Mouse (Mus musculus) kidney, embryonic 15.5 days (tissue): ENCODE results near the gene Mbip. TPM values are rescaled to one million over a fixed set of nuclear protein-coding genes. Genes with fewer than 3 reads are reported as not detected.
A peak's percentile ranks its signal among the peaks of the same experiment; 100 is the strongest.

Experiments used
- ATAC-seq: fragments of 200-750 bp; cut with Nextera tagmentation; replicated peaks from 2 replicates; pipeline ENCODE4 v1.8.0; 2017; ENCODE audit warnings: moderate TSS enrichment; ENCODE audit not compliant: low FRiP score
- H3K27ac ChIP-seq: fragments of 300-500 bp; sonication (generic); 2 replicates; pipeline ENCODE4 v1.5.1; 2015; ENCODE audit warnings: mild to moderate bottlenecking, inconsistent platforms
- H3K27me3 ChIP-seq: fragments of 300-500 bp; sonication (generic); 2 replicates; pipeline ENCODE4 v1.6.1; 2015; ENCODE audit warnings: inconsistent platforms
- H3K36me3 ChIP-seq: fragments of 300-500 bp; sonication (generic); 2 replicates; pipeline ENCODE4 v1.6.1; 2015; ENCODE audit warnings: inconsistent platforms
- H3K4me1 ChIP-seq: fragments of 300-500 bp; sonication (generic); 2 replicates; pipeline ENCODE4 v1.6.1; 2015; ENCODE audit warnings: inconsistent platforms
- H3K4me2 ChIP-seq: fragments of 300-500 bp; sonication (generic); 2 replicates; pipeline ENCODE4 v1.6.1; 2015; ENCODE audit warnings: moderate library complexity, mild to moderate bottlenecking, inconsistent platforms
- H3K4me3 ChIP-seq: fragments of 300-500 bp; sonication (generic); replicated peaks from 2 replicates; pipeline ENCODE4 v1.5.1; 2015; ENCODE audit warnings: mild to moderate bottlenecking, inconsistent platforms
- H3K9ac ChIP-seq: fragments of 300-500 bp; sonication (generic); 2 replicates; pipeline ENCODE4 v1.6.1; 2015; ENCODE audit warnings: mild to moderate bottlenecking, inconsistent platforms
- H3K9me3 ChIP-seq: fragments of 300-500 bp; sonication (generic); replicated peaks from 2 replicates; pipeline ENCODE4 v1.6.1; 2016; ENCODE audit warnings: inconsistent platforms
- WGBS: fragments of 180-500 bp; shearing (Covaris S2); methylation state at CpG from one replicate; pipeline ENCODE4 v1.1.7; 2015; ENCODE audit warnings: mixed read lengths; 5-methylcytosine and 5-hydroxymethylcytosine counted together
- polyA plus RNA-seq: library from polyadenylated mRNA; unstranded; fragments of >200 nt; fragmentation: Nextera tagmentation; extraction: Ambion mirVana; gene quantifications from 2 replicates; pipeline ENCODE4 v1.2.1, GENCODE M21; 2015

Mbip gene
- polyA plus RNA-seq, 1 experiment from 2014 or later = 35.2 TPM

DNA sequence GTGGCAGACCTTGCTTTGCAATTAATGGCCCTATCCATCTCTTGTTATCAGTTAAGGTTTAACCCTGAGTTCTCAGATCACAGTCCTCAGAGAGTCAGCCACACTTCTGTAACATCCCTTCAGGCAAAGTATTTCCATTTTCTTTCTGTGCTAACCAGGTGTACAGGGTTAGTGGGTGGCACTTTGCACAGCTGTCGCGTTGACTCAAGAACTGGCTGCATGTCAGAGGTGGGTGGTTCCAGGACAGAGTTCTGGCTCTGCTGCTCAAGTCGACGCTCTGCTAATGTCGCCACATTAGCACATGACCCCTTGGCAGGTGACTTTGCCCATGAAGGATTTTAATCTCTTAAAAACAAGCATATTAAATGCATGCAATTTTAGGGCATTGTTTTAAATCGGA, 39.9 kb downstream of the Mbip start:
- Histone ChIP-seq H3K36me3 (no peaks in the 10 kb centered on the region), H3K4me1 (0 out of 2 replicates have a peak, but pooled peaks cover 3% of the 10 kb centered on the region), H3K27ac (no peak overlapping the region), H3K4me2 (no peak overlapping the region), H3K4me3 (no peak overlapping the region), H3K27me3 (no peaks in the 10 kb centered on the region), H3K9me3 (no peaks in the 10 kb centered on the region), H3K9ac (no peak overlapping the region)
- WGBS = 65% methylated on average over 6 of the region's 6 CpGs
- ATAC-seq = peak; percentile 61

DNA sequence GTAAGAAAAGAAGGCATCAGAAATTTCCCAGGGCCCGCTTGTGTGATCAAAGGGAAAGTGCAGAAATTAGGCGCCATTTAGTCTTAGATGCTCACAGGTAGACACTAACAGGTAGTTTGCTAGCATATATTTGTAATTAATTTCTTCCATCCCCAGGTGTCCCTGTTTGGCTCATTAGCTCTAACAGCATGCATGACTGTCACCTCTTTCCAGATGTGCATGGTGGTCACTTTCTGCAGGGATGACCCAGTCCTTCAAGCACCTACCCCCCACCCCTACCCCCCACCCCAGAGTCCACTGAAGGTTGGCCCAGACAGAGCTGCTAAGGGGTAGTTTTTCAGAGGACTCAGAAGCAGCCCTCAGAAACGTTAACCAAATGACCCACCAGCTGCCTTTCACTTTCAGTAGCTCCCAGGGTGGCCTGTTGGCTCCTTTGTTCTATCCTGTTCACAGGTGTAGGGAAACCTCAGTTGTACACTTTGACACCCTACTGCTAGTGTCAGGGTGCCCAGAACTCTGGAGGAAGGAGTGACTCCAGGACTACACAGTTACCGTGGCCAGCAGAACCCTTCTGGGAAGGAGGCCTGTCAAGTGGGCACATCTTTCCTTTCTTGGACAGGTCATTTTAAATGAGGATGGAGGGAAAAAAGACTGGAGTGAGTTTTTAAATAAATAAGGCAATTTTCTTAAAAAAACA, 43.2 kb downstream of the Mbip start:
- H3K27ac ChIP-seq = no peak overlapping the region
- peak; percentile 44 for ATAC-seq

DNA sequence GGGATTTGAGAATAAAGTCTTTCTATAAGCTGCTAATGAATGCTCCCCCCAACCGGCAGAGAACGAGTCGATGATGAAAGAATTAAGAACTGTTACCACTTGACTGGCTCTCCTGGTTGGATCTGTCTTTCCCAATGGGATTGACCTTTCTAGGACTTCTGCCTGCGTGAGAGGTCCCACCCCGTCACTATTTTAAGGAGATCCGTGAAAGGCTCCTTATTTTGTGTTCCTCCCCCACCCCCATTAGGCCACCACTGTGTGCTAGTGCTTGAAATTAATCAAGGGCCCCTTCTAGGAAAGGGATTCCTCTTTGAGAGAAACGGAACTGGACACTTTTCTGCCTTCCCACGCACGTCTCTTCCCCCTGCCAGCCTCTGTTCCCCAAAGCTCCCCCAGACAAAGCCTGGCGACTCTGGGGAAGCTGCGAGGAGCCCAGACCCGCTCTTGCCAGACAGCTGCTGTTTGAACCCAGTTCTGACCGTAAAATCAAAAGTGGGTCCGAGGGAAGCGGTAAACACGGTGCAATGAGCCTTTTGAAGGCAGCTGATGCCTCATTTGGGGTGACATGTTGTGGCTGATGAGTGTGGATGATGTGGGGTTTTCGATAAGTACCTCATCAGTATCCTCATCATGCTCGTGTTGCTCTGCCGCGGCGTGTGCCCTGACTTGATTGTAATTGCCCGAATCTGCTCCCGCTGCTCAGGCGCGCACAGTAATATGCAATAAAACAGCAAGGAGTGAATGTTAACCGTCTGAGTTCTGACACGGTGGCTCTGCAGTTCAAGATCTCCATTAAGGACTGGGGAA, 44.0 kb downstream of the Mbip start:
- H3K4me2 ChIP-seq = peak overlapping the region; percentile 76
- 7% methylated on average over 27 of the region's 27 CpGs for WGBS
- peak; percentile 61 for ATAC-seq
- H3K4me1 ChIP-seq = peaks cover 15% of the 10 kb centered on the region
- peak overlapping the region; percentile 42 for H3K4me3 ChIP-seq
- no peaks in the 10 kb centered on the region for H3K9me3 ChIP-seq
- no peaks in the 10 kb centered on the region for H3K36me3 ChIP-seq
- peak overlapping the region; percentile 35; the same call in 1 of the 2 replicates for H3K9ac ChIP-seq
- no peak overlapping the region for H3K27ac ChIP-seq
- H3K27me3 ChIP-seq = peaks cover 7% of the 10 kb centered on the region; the same call in 1 of the 2 replicates

More for the DNA sequence above, 43.2 kb downstream of the Mbip start:
- 0 out of 2 replicates have a peak overlapping the region, but pooled peaks have one; percentile 35 for H3K9ac ChIP-seq
- no peaks in the 10 kb centered on the region for H3K36me3 ChIP-seq
- no peaks in the 10 kb centered on the region for H3K9me3 ChIP-seq
- 19% methylated on average over 4 of the region's 4 CpGs for WGBS
- peak overlapping the region; percentile 42 for H3K4me3 ChIP-seq
- H3K27me3 ChIP-seq = 0 out of 2 replicates have a peak, but pooled peaks cover 4% of the 10 kb centered on the region
- peak overlapping the region; percentile 76 for H3K4me2 ChIP-seq
- H3K4me1 ChIP-seq = peaks cover 15% of the 10 kb centered on the region

DNA sequence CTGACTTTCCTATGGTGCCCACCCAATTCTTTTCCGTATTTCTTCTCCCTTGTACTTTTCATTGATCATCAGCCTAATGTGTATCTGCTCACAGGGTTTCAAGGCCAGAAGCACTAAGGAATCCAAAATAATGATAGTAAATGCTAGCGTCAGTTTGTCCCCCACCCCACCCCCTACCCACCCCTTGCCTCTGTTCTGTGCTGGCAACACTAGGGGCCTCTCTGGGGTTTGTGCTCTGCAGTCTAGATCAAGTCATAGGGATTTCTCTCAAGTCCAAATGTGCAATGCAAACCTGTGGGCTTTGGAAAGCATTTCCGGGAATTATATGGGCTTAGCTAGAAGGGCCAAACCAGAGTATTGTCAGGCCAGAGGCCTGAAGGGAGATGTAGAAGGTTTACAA, 46.1 kb downstream of the Mbip start:
- no peak for ATAC-seq
- 63% methylated on average over 3 of the region's 3 CpGs for WGBS

DNA sequence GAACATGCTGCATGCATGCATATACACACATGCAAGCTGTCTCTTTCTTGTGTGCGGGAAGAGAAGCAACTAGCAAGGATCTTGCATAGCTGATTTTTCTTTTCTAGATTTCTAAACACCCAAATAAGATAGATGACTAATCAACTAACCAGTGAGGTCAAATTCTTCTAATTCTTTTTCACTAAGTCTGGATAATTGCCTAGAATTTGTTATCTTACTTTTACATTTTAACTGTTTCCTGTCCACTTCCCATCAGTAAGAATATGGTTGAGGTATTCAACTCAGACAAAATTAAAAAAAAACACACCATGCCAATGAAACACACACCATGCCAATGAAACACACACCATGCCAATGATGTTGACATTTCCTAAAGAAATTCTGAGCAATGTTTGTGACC, 46.8 kb downstream of the Mbip start:
- no peak for ATAC-seq
- H3K9me3 ChIP-seq = no peaks in the 10 kb centered on the region
- no peak overlapping the region for H3K4me2 ChIP-seq
- H3K4me3 ChIP-seq = no peak overlapping the region
- 20% methylated on average over 1 of the region's 1 CpGs for WGBS
- peaks cover 15% of the 10 kb centered on the region for H3K4me1 ChIP-seq
- peaks cover 8% of the 10 kb centered on the region; the same call in 1 of the 2 replicates for H3K27me3 ChIP-seq
- H3K9ac ChIP-seq = no peak overlapping the region
- H3K27ac ChIP-seq = no peak overlapping the region
- H3K36me3 ChIP-seq = no peaks in the 10 kb centered on the region

More for the DNA sequence above, 46.1 kb downstream of the Mbip start:
- no peak overlapping the region for H3K4me3 ChIP-seq
- no peak overlapping the region for H3K27ac ChIP-seq
- H3K27me3 ChIP-seq = peaks cover 8% of the 10 kb centered on the region; the same call in 1 of the 2 replicates
- H3K4me1 ChIP-seq = peaks cover 15% of the 10 kb centered on the region
- no peak overlapping the region for H3K4me2 ChIP-seq
- no peak overlapping the region for H3K9ac ChIP-seq
- no peaks in the 10 kb centered on the region for H3K36me3 ChIP-seq
- no peaks in the 10 kb centered on the region for H3K9me3 ChIP-seq

DNA sequence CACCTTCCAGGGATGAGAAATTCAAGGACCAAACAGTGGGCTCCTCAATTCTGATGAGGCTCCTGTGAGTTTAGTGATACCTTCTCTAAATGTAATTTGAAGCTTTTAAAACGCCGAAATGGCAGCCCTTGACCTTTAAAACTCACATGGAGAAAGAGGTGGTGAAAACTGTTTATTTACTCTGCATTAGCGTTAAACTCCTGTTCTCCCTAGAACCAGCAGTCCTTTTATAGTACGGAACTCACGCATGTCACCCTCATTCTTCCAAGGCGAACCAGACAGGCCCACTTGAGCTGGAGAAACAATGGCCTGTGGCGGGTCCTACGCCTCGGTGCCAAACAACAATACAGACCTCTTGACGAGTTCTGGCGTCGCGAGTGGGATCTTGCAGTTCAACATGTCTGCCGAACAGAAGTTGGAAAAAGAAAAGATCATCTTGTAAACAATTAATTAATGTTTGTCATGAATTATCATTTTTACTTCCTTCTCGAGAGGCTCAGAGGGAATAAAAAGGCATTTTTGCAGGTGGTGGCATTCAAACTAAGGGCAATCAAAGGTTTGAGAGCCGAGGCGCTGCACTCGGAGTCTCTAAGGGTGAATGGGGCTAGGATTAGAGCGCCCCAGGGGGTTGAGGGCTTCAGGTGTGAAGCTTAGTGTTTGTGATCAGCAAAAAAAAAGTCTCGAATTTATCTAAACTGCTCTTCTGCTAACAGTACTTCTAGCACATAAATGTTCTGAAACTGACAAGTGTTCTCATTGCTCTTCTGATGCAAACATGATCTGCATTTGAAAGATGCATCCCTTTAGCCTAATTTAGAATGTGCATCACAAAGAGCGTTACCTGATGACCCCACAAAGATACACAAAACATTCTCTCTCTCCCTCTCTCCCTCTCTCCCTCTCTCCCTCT, 47.5 kb downstream of the Mbip start:
- Histone ChIP-seq H3K4me1 (peaks cover 15% of the 10 kb centered on the region), H3K9me3 (no peaks in the 10 kb centered on the region), H3K9ac (no peak overlapping the region), H3K27ac (no peak overlapping the region), H3K4me3 (no peak overlapping the region), H3K27me3 (peaks cover 8% of the 10 kb centered on the region; the same call in 1 of the 2 replicates), H3K4me2 (no peak overlapping the region), H3K36me3 (no peaks in the 10 kb centered on the region)
- no peak for ATAC-seq
- WGBS = 20% methylated on average over 21 of the region's 21 CpGs

DNA sequence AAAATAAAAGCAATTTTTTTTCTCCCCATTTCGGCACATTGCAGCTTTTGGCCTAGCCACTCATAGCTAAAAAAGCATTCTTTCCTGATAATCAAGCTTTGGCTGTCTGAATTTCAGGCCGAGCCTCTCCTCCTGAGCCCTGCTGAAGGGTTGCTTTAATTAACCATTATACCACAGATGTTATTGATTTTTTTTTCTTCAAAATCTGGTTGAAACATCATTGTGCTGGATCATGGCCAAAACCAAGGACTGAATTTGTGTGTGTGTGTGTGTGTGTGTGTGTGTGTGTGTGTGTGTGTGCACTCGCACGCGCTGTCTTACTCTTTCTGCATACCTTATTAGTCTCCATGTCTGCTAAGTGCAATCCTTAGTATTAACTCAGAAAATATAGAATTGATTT, 48.6 kb downstream of the Mbip start:
- no peaks in the 10 kb centered on the region for H3K9me3 ChIP-seq
- ATAC-seq = no peak
- H3K4me2 ChIP-seq = no peak overlapping the region
- H3K4me1 ChIP-seq = peaks cover 15% of the 10 kb centered on the region
- no peak overlapping the region for H3K4me3 ChIP-seq
- no peak overlapping the region for H3K9ac ChIP-seq
- no peaks in the 10 kb centered on the region for H3K36me3 ChIP-seq
- H3K27ac ChIP-seq = no peak overlapping the region
- H3K27me3 ChIP-seq = peaks cover 8% of the 10 kb centered on the region; the same call in 1 of the 2 replicates
- WGBS = 78% methylated on average over 5 of the region's 5 CpGs

DNA sequence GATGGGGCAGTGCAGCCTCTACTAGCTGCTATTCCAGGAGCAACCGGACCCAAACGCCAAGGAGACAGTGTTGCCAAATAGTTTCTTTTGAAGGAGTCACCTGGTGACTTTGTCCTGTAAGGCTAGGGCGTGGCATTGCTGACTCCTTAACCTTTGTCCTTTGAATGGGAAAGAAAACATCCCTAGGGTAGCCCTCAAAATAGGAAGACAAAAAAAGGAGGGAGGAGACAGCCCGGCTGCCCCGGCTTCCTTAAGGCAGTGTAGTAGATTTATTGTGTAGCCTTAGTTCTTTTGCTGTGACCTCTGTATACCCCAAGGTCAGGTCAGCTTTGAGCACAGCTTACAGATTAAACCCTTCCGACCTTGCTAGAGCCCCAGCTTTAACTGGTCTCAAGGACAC, 49.2 kb downstream of the Mbip start:
- no peaks in the 10 kb centered on the region for H3K36me3 ChIP-seq
- H3K9ac ChIP-seq = no peak overlapping the region
- peaks cover 8% of the 10 kb centered on the region; the same call in 1 of the 2 replicates for H3K27me3 ChIP-seq
- no peak overlapping the region for H3K4me3 ChIP-seq
- no peak overlapping the region for H3K4me2 ChIP-seq
- H3K27ac ChIP-seq = no peak overlapping the region
- peak; percentile 46; the same call in 1 of the 2 replicates for ATAC-seq
- H3K9me3 ChIP-seq = no peaks in the 10 kb centered on the region
- peaks cover 12% of the 10 kb centered on the region for H3K4me1 ChIP-seq
- 30% methylated on average over 6 of the region's 6 CpGs for WGBS

DNA sequence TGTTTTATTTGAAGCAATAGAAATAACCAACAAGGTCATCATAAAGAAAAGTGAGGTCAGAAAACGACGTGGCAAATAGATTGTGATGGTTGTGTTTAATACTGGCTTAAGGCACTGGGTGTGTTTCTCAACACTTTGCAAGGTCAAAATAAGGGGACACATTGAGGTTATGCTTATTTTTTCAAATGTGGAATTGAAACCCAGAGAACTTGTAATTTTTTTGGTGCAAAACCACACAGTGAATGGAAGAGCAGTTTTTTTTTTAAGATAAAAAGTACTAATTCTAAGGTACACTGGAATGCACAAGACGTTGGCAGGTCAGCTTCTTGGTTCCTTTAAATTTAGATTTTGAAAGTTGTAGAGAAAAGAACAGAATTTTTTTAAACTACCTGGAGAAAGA, 50.5 kb downstream of the Mbip start:
- WGBS = 75% methylated on average over 3 of the region's 3 CpGs
- no peak for ATAC-seq

DNA sequence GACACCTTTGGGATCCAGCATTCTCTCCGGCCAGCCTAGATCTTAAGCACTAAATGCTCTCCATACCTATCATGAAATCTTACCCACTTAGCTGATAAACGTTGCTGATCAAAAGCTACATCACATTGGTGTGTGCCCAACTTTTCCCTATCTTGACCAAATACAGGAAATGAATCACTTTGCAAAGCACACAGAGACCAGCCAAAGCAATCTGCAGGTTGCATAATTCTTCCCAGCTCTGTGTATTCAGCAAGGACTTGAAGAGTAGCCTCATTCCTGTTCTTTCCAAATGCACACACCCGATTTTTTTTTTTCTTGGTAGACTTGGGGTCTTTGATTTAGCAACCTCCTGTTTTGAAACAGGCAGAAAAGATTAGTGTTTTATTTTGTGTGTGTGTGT, 57.1 kb downstream of the Mbip start:
- WGBS = 70% methylated on average over 3 of the region's 3 CpGs
- no peak for ATAC-seq
- no peak overlapping the region for H3K27ac ChIP-seq
- H3K36me3 ChIP-seq = no peaks in the 10 kb centered on the region
- no peak overlapping the region for H3K4me2 ChIP-seq
- no peak overlapping the region for H3K4me3 ChIP-seq
- no peak overlapping the region for H3K9ac ChIP-seq
- no peaks in the 10 kb centered on the region for H3K9me3 ChIP-seq
- H3K4me1 ChIP-seq = no peaks in the 10 kb centered on the region
- no peaks in the 10 kb centered on the region for H3K27me3 ChIP-seq

More for the DNA sequence above, 50.5 kb downstream of the Mbip start:
- Histone ChIP-seq H3K4me1 (peaks cover 12% of the 10 kb centered on the region), H3K9me3 (no peaks in the 10 kb centered on the region), H3K36me3 (no peaks in the 10 kb centered on the region), H3K4me3 (no peak overlapping the region), H3K9ac (no peak overlapping the region), H3K4me2 (no peak overlapping the region), H3K27me3 (peaks cover 8% of the 10 kb centered on the region; the same call in 1 of the 2 replicates), H3K27ac (no peak overlapping the region)

DNA sequence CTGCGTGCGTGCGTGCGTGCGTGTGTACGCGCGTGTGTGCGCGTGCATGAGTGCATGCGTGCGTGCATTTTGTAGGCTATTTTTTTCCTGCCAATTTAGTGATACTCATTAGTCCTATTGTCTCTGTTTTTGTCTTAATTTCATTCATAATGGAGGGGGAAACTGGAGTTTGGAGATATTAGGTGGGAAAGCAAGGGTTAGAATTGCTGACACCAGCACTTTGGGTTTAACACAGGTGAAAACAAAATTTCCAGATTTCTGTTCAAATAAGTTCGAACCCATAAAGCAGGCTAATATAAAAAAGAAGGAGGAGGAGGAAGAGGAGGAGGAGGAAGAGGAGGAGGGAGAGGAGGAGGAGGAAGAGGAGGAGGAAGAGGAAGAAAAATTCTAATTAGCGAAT, 58.9 kb downstream of the Mbip start:
- no peak overlapping the region for H3K4me3 ChIP-seq
- no peak overlapping the region for H3K27ac ChIP-seq
- H3K4me2 ChIP-seq = no peak overlapping the region
- no peaks in the 10 kb centered on the region for H3K9me3 ChIP-seq
- H3K9ac ChIP-seq = no peak overlapping the region
- H3K27me3 ChIP-seq = no peaks in the 10 kb centered on the region
- H3K4me1 ChIP-seq = no peaks in the 10 kb centered on the region
- ATAC-seq = no peak
- WGBS = 98% methylated on average over 14 of the region's 14 CpGs
- no peaks in the 10 kb centered on the region for H3K36me3 ChIP-seq
